Comparison of ENCODE assay signal across 12 mouse cellular contexts in the genomic region with DNA sequence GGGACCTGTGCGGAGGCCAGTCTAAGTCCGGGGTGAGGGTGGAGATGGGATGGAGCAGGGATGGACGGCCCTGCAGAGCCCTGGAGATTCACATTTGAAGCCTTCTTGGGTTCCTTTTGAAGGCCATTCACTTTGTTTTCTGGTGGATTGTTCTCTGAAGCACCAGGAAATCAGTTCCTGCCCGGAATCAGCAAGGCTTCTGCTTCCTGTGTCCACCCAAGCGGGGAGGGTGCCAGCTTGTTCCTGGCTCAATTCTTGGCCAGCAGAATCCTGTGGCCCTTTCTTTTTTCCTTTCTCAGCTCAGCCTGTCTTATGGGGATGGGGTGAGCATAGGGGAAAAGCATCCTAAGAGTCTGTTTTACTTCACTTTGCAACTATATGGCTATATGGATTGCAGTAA.
DNase-seq lines count a peak whose midpoint lies in the region; ATAC-seq and TF ChIP-seq lines count a peak whose summit lies in the region.
"Had no signal": no experiment of that assay in that cellular context is flagged by ENCODE, and none has a peak within 500 bp of the region (broad histone marks: within the 10 kb centered on the region; RNA-seq: fewer than 3 reads in every experiment).

No protein-coding gene starts in this region.

- peak overlapping the region; percentile 59 for H3K27ac ChIP-seq in liver, adult 2 months (replicated peaks; ENCODE audit: insufficient read depth, low read depth, low read length)
- no peak overlapping the region for H3K27ac ChIP-seq in forebrain, embryonic 10.5 days
- H3K27ac ChIP-seq in intestine, postnatal 0 days (ENCODE audit: low read depth, low read length): no peak overlapping the region
- H3K27ac ChIP-seq: limb, embryonic 12.5 days had no signal

- H3K4me2 ChIP-seq in intestine, postnatal 0 days (replicated peaks; ENCODE audit: low read depth): no peak overlapping the region
- H3K4me2 ChIP-seq: limb, embryonic 12.5 days had no signal

- no peaks in the 10 kb centered on the region for H3K9me3 ChIP-seq in forebrain, embryonic 10.5 days
- H3K9me3 ChIP-seq in intestine, postnatal 0 days (ENCODE audit: control insufficient read depth): no peaks in the 10 kb centered on the region
- H3K9me3 ChIP-seq: G1E; limb, embryonic 12.5 days had no signal

- H3K9ac ChIP-seq in liver, adult 2 months (ENCODE audit: low read depth, low read length): no peak overlapping the region
- H3K9ac ChIP-seq in intestine, postnatal 0 days (ENCODE audit: low read depth, low read length): no peak overlapping the region
- H3K9ac ChIP-seq: limb, embryonic 12.5 days had no signal

- H3K27me3 ChIP-seq in liver, adult 2 months (ENCODE audit: control insufficient read depth, insufficient read depth, low read length): no peaks in the 10 kb centered on the region
- H3K27me3 ChIP-seq in forebrain, embryonic 10.5 days (ENCODE audit: poor library complexity, severe bottlenecking): no peaks in the 10 kb centered on the region
- no peaks in the 10 kb centered on the region for H3K27me3 ChIP-seq in intestine, postnatal 0 days (replicated peaks; ENCODE audit: control insufficient read depth, insufficient read depth, low read length)
- H3K27me3 ChIP-seq: limb, embryonic 12.5 days had no signal

- no peaks in the 10 kb centered on the region for H3K4me1 ChIP-seq in liver, adult 2 months (ENCODE audit: control insufficient read depth, insufficient read depth, low read length)
- H3K4me1 ChIP-seq in forebrain, embryonic 10.5 days: no peaks in the 10 kb centered on the region
- no peaks in the 10 kb centered on the region for H3K4me1 ChIP-seq in intestine, postnatal 0 days (replicated peaks; ENCODE audit: control insufficient read depth, insufficient read depth, low read length)

- no peak for TF ChIP-seq POLR2A in liver, adult 2 months (IDR thresholded peaks at IDR 0.05; ENCODE audit: extremely low read depth, insufficient read depth, low read length)

- TF ChIP-seq CTCF in liver, adult 2 months (IDR thresholded peaks at IDR 0.05; ENCODE audit: low read depth, low read length): no peak
- TF ChIP-seq CTCF in intestine, postnatal 0 days (IDR thresholded peaks at IDR 0.05; ENCODE audit: low read depth): no peak

- no peak overlapping the region for H3K4me3 ChIP-seq in liver, adult 2 months (ENCODE audit: insufficient read depth, low read depth, low read length)
- no peak overlapping the region for H3K4me3 ChIP-seq in forebrain, embryonic 10.5 days
- no peak overlapping the region for H3K4me3 ChIP-seq in intestine, postnatal 0 days (ENCODE audit: low read depth, low read length)
- H3K4me3 ChIP-seq: erythroblast, embryonic 14.5 days; limb, embryonic 12.5 days; myocyte had no signal

- H3K36me3 ChIP-seq in liver, adult 2 months (ENCODE audit: control insufficient read depth, insufficient read depth, low read length): no peaks in the 10 kb centered on the region
- no peaks in the 10 kb centered on the region for H3K36me3 ChIP-seq in forebrain, embryonic 10.5 days (replicated peaks)
- H3K36me3 ChIP-seq in intestine, postnatal 0 days (ENCODE audit: control insufficient read depth, insufficient read depth): no peaks in the 10 kb centered on the region
- H3K36me3 ChIP-seq: G1E; limb, embryonic 12.5 days had no signal

- peaks cover 2% of the 10 kb centered on the region; the same call in 1 of the 2 replicates for H3K79me2 ChIP-seq in liver, adult 2 months (ENCODE audit: control insufficient read depth, insufficient read depth, low read length)

- DNase-seq in adrenal gland, postnatal 36 days: peak; percentile 43 to 58
- no peak for DNase-seq in adrenal gland, adult 18-20 months (ENCODE audit: low spot score in 2 of 2)
- no peak for DNase-seq in liver, adult 2 months (ENCODE audit: extremely low read depth, low read depth, low spot score)
- DNase-seq in liver: no peak
- peak; percentile 38 for DNase-seq in heart, postnatal 4 days
- peak; percentile 66 for DNase-seq in lung, postnatal 25 days (ENCODE audit: low spot score)
- DNase-seq in forebrain, embryonic 10.5 days (ENCODE audit: extremely low spot score, low spot score): no peak

- no peak for ATAC-seq in intestine, postnatal 0 days

- 92% methylated on average over 5 of the region's 5 CpGs for WGBS in liver, adult 2 months
- whole genome bisulfite sequencing in forebrain, embryonic 10.5 days: 88% methylated on average over 5 of the region's 5 CpGs
- 86% methylated on average over 5 of the region's 5 CpGs for WGBS in intestine, postnatal 0 days

Comparison
In these comparisons a context has a peak if more than half of its experiments do, and no peak if none do; other contexts are left out.
1. DNase-seq: peak in adrenal gland, postnatal 36 days (2 of 2), heart, postnatal 4 days (single experiment) and lung, postnatal 25 days (single experiment); none in adrenal gland, adult 18-20 months (0 of 2), liver, adult 2 months (single experiment), liver (single experiment) and forebrain, embryonic 10.5 days (single experiment).